Mouse (Mus musculus): ENCODE data around the gene Camk1. TPM values are rescaled to one million over a fixed set of nuclear protein-coding genes. Genes with fewer than 3 reads are reported as not detected.

Gene Camk1
- polyA plus RNA-seq (2012; rRNA removed; ENCODE audit: low replicate concordance) = 50.4 and 63.0 TPM in 2 replicates

GRCm38 (mm10) chr6:113343177-113344092, at the start of gene Camk1:
Camk1 (minus strand) TSS chr6:113343984.

DNA sequence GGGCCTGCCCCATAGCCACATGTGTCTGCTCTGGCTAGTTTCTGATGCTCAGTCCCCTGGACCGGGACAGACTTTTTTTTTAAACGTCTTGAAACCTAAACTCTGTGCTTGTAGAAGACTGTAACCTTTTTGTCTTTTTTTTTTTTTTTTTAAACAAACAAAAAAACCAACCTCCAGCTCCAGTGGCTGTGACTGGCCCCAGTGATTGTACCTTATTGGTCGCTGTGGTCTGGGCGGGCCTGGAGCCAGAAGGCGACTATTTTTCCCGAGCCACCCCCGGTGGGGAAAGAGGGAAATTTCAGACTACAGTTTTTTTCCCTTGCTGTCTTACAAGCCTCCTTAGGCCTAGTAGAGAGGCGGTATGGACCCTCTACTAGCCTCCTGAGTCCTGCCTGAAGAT, 45.2 kb upstream of the Camk1 start, which contains the start of gene Ttll3:
Gene Ttll3 (plus strand): TSS at position 301 of the 400 bp plus-strand sequence.

GRCm38 (mm10) chr6:113377496-113378385, 34.0 kb upstream of the Camk1 start, which contains the start of the genes Tada3 and Arpc4:
Tada3 (minus strand) TSS chr6:113377883.
Arpc4 (plus strand) TSS chr6:113378115.

GRCm38 (mm10) chr6:113326533-113327315, 17.1 kb downstream of the Camk1 start, which contains the start of gene Ogg1:
Ogg1 (plus strand) TSS chr6:113326972.

GRCm38 (mm10) chr6:113306986-113307349, 36.8 kb downstream of the Camk1 start, which contains the start of gene Brpf1:
Brpf1 (plus strand) TSS chr6:113307137.

Other genes with a start within 250 kb of the Camk1 start
- gene Lhfpl4, start 148.6 kb downstream of the Camk1 start, polyA plus RNA-seq (2012; rRNA removed; ENCODE audit: low replicate concordance) = 0.50 and 0.57 TPM in 2 replicates
- 42.5 and 61.5 TPM in 2 replicates for gene Mtmr14, start 106.1 kb downstream of the Camk1 start, polyA plus RNA-seq (2012; rRNA removed; ENCODE audit: low replicate concordance)
- gene Cpne9, start 61.7 kb downstream of the Camk1 start, polyA plus RNA-seq (2012; rRNA removed; ENCODE audit: low replicate concordance) = 0.19 and 0.29 TPM in 2 replicates
- gene Brpf1, start 36.8 kb downstream of the Camk1 start, polyA plus RNA-seq (2012; rRNA removed; ENCODE audit: low replicate concordance) = 21.5 and 25.7 TPM in 2 replicates
- gene Ogg1, start 17.0 kb downstream of the Camk1 start, polyA plus RNA-seq (2012; rRNA removed; ENCODE audit: low replicate concordance) = 20.4 and 23.9 TPM in 2 replicates
- 18.9 and 22.2 TPM in 2 replicates for gene Tada3, start 33.9 kb upstream of the Camk1 start, polyA plus RNA-seq (2012; rRNA removed; ENCODE audit: low replicate concordance)
- 65.2 and 96.3 TPM in 2 replicates for gene Arpc4, start 34.1 kb upstream of the Camk1 start, polyA plus RNA-seq (2012; rRNA removed; ENCODE audit: low replicate concordance)
- gene Ttll3, start 45.3 kb upstream of the Camk1 start, polyA plus RNA-seq (2012; rRNA removed; ENCODE audit: low replicate concordance) = 11.4 and 13.8 TPM in 2 replicates
- gene Rpusd3, start 75.4 kb upstream of the Camk1 start, polyA plus RNA-seq (2012; rRNA removed; ENCODE audit: low replicate concordance) = 86.7 and 143 TPM in 2 replicates
- 1,508 and 1,611 TPM in 2 replicates for gene Cidec, start 91.8 kb upstream of the Camk1 start, polyA plus RNA-seq (2012; rRNA removed; ENCODE audit: low replicate concordance)
- 48.4 and 107 TPM in 2 replicates for gene Jagn1, start 98.6 kb upstream of the Camk1 start, polyA plus RNA-seq (2012; rRNA removed; ENCODE audit: low replicate concordance)
- 25.9 and 44.8 TPM in 2 replicates for gene Il17re, start 114.5 kb upstream of the Camk1 start, polyA plus RNA-seq (2012; rRNA removed; ENCODE audit: low replicate concordance)
- 59.1 and 98.0 TPM in 2 replicates for gene Il17rc, start 127.4 kb upstream of the Camk1 start, polyA plus RNA-seq (2012; rRNA removed; ENCODE audit: low replicate concordance)
- gene Creld1, start 139.3 kb upstream of the Camk1 start, polyA plus RNA-seq (2012; rRNA removed; ENCODE audit: low replicate concordance) = 32.7 and 35.8 TPM in 2 replicates
- gene Prrt3, start 157.9 kb upstream of the Camk1 start, polyA plus RNA-seq (2012; rRNA removed; ENCODE audit: low replicate concordance) = 0.03 and 0.12 TPM in 2 replicates
- 40.1 and 68.3 TPM in 2 replicates for gene Emc3, start 187.7 kb upstream of the Camk1 start, polyA plus RNA-seq (2012; rRNA removed; ENCODE audit: low replicate concordance)
- 0.67 and 1.8 TPM in 2 replicates for gene Fancd2, start 187.7 kb upstream of the Camk1 start, polyA plus RNA-seq (2012; rRNA removed; ENCODE audit: low replicate concordance)